Mouse (Mus musculus): ENCODE data around the gene Crlf3.

DNA sequence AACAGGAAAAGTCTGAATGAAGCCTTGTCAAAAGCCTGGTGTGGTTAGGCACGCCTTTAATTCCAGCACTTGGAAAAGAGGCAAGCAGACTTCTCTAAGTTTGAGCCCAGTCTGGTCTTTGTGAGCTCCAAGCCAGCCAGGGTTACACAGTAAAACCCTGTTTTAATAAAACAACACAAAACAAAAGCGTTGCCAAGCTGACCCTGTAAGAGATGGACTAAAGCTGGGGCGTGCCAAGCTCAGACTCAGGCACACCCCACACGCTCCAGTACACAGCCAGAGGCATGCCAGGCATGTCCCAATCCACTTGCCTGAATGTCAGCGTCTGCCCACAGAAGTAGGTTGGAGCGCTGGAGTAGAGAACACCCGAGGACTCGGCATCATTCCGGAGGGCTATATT, 24.6 kb downstream of the Crlf3 start:
- TF ChIP-seq MAX (IDR thresholded peaks at IDR 0.05; ENCODE audit: low read length), result no peak
- TF ChIP-seq CTCF (conservative IDR thresholded peaks at IDR 0.05 in 1 of 2, IDR thresholded peaks at IDR 0.05 in 1 of 2; ENCODE audit: low read depth in 2 of 2, low read length in 2 of 2), result no peak
- no peak for TF ChIP-seq GABPA (IDR thresholded peaks at IDR 0.05; ENCODE audit: insufficient replicate concordance, low read depth, low read length)
- TF ChIP-seq JUND (conservative IDR thresholded peaks at IDR 0.05; ENCODE audit: low read depth, low read length), result no peak
- no peak for TF ChIP-seq UBTF (IDR thresholded peaks at IDR 0.05; ENCODE audit: low read depth, low read length)
- TF ChIP-seq TCF12 (IDR thresholded peaks at IDR 0.05; ENCODE audit: low read depth, low read length), result no peak
- no peak for TF ChIP-seq POLR2A (IDR thresholded peaks at IDR 0.05; ENCODE audit: low read depth, low read length)
- no peak for TF ChIP-seq ZNF384 (IDR thresholded peaks at IDR 0.05; ENCODE audit: low read depth, low read length)

Measured in CH12.LX (cell line).